Mouse (Mus musculus): ENCODE data around the gene Ern1. TPM values are rescaled to one million over a fixed set of nuclear protein-coding genes. Genes with fewer than 3 reads are reported as not detected.
"Not testable (repeated sequence)": the region's sequence is repeated elsewhere in the genome, so short reads cannot be mapped to it uniquely, and the experiment has no call there.

Gene Ern1
- polyA plus RNA-seq, 1 experiment from 2014 or later = 3.9 TPM

DNA sequence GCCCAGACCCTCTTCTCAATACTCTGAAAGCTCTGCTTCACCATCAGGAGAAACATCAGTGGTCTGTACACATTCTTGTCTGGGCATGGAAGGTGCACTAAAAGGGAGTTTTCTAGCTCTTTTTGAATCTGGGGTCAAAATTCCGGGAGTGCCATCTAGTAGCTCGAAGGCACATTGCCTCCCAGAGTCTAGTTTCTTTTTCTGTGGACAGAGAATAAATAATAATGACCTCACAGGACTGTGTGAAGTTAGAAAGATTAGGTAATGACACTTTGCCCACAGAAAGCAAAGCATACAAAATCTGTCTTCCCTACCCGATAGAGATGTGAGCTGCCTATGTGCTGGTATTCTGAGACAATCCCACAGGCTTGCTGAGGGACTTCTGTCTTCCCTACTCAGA is 77.1 kb downstream of the Ern1 start:
- DNase-seq (no peak), ATAC-seq (ENCODE audit: low read depth) (no peak)
- WGBS (ENCODE audit: insufficient replicate concordance) = 67% methylated on average over 3 of the region's 3 CpGs
- no peak overlapping the region for H3K9ac ChIP-seq
- no peaks in the 10 kb centered on the region for H3K9me3 ChIP-seq (replicated peaks)
- H3K4me1 ChIP-seq (replicated peaks) = no peaks in the 10 kb centered on the region
- peaks cover 62% of the 10 kb centered on the region for H3K36me3 ChIP-seq
- no peak overlapping the region for H3K27ac ChIP-seq
- H3K4me3 ChIP-seq (replicated peaks) = no peak overlapping the region
- H3K27me3 ChIP-seq = no peaks in the 10 kb centered on the region
- no peak overlapping the region for H3K4me2 ChIP-seq

DNA sequence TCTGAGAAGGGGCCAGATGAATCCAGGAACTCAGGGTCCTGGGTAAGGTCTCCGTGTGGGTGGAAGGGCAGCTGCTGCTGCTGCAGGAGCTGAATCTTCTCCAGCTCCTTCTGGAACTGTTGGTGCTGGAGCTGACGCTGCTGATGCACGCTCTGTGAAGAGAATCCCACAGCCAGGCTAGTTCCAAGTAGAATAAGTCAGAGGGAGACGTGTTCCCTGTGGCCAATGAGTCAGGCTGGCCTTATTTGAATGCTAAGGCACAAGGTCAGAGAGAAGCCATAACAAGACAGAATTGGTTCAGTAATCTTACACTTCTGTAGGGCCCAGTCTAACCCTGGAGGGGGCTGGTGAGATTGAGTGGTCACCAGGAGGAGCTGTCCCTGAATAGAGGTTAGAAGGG is 77.6 kb downstream of the Ern1 start:
- ATAC-seq (ENCODE audit: low read depth) = no peak
- Histone ChIP-seq H3K27ac (no peak overlapping the region), H3K4me1 (replicated peaks) (no peaks in the 10 kb centered on the region), H3K9ac (no peak overlapping the region), H3K36me3 (peaks cover 67% of the 10 kb centered on the region), H3K27me3 (no peaks in the 10 kb centered on the region), H3K4me2 (no peak overlapping the region), H3K9me3 (replicated peaks) (no peaks in the 10 kb centered on the region), H3K4me3 (replicated peaks) (no peak overlapping the region)
- 82% methylated on average over 4 of the region's 4 CpGs for WGBS (ENCODE audit: insufficient replicate concordance)
- DNase-seq = no peak

- Histone ChIP-seq H3K4me1 (replicated peaks) (peaks cover 11% of the 10 kb centered on the region), H3K27ac (no peak overlapping the region), H3K27me3 (no peaks in the 10 kb centered on the region), H3K9ac (no peak overlapping the region), H3K36me3 (peaks cover 48% of the 10 kb centered on the region), H3K9me3 (replicated peaks) (no peaks in the 10 kb centered on the region), H3K4me2 (no peak overlapping the region), H3K4me3 (replicated peaks) (no peak overlapping the region)
- DNase-seq = no peak
- WGBS (ENCODE audit: insufficient replicate concordance) = 83% methylated on average over 8 of the region's 8 CpGs
- ATAC-seq (ENCODE audit: low read depth) = no peak
These were observed 89.2 kb downstream of the Ern1 start for GRCm38 (mm10) chr11:106398481-106398880.

- ATAC-seq (ENCODE audit: low read depth) (no peak), DNase-seq (no peak)
- H3K27me3 ChIP-seq = no peaks in the 10 kb centered on the region
- no peak overlapping the region for H3K4me2 ChIP-seq
- no peak overlapping the region for H3K27ac ChIP-seq
- no peaks in the 10 kb centered on the region for H3K9me3 ChIP-seq (replicated peaks)
- peaks cover 40% of the 10 kb centered on the region for H3K36me3 ChIP-seq
- H3K4me3 ChIP-seq (replicated peaks) = no peak overlapping the region
- 75% methylated on average over 3 of the region's 3 CpGs for WGBS (ENCODE audit: insufficient replicate concordance)
- H3K9ac ChIP-seq = no peak overlapping the region
- H3K4me1 ChIP-seq (replicated peaks) = peaks cover 19% of the 10 kb centered on the region
These were observed 90.0 kb downstream of the Ern1 start for GRCm38 (mm10) chr11:106397656-106398055.

DNA sequence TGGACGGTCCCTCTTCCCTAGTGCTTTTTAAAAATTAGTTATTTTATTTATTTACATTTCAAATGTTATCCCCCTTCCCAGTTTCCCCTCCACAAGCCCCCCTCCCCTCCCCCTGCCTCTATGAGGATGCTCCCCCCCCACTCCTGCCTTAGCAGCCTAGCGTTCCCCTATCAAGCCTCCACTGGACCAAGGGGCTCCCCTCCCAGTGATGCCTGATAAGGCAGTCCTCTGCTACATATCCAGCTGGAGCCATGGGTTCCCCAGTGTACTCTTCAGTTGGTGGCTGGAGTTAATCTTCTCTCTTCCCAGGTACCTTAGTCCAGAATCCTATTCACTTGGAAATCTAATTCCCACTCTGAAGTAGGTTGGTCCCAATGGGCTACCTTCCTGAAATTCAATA is 93.6 kb downstream of the Ern1 start:
- DNase-seq (peak; percentile 22), ATAC-seq (ENCODE audit: low read depth) (peak; percentile 72)
- Histone ChIP-seq H3K4me2 (peak overlapping the region; percentile 19), H3K36me3 (peaks cover 11% of the 10 kb centered on the region), H3K27ac (peak overlapping the region; percentile 78), H3K9ac (peak overlapping the region; percentile 36; the same call in 1 of the 2 replicates), H3K4me1 (replicated peaks) (peaks cover 49% of the 10 kb centered on the region)
- not testable (repeated sequence) for H3K4me3 ChIP-seq (replicated peaks); H3K27me3 ChIP-seq; H3K9me3 ChIP-seq (replicated peaks)
- 40% methylated on average over 2 of the region's 2 CpGs for WGBS (ENCODE audit: insufficient replicate concordance)

- Histone ChIP-seq H3K9ac (peak overlapping the region; percentile 4; the same call in 1 of the 2 replicates), H3K36me3 (peaks cover 3% of the 10 kb centered on the region), H3K4me2 (peak overlapping the region; percentile 35; the same call in 1 of the 2 replicates), H3K4me3 (replicated peaks) (no peak overlapping the region), H3K9me3 (replicated peaks) (no peaks in the 10 kb centered on the region), H3K27ac (peak overlapping the region; percentile 78), H3K4me1 (replicated peaks) (peaks cover 50% of the 10 kb centered on the region), H3K27me3 (no peaks in the 10 kb centered on the region)
- ATAC-seq (ENCODE audit: low read depth) (no peak), DNase-seq (no peak)
- WGBS (ENCODE audit: insufficient replicate concordance) = 47% methylated on average over 4 of the region's 4 CpGs
These were observed 94.4 kb downstream of the Ern1 start for GRCm38 (mm10) chr11:106393331-106393616.

GRCm38 (mm10) chr11:106392597-106393330 is 94.9 kb downstream of the Ern1 start:
- Histone ChIP-seq H3K27me3 (no peaks in the 10 kb centered on the region), H3K36me3 (no peaks in the 10 kb centered on the region), H3K4me3 (replicated peaks) (no peak overlapping the region), H3K27ac (peak overlapping the region; percentile 78), H3K4me2 (peak overlapping the region; percentile 35), H3K9ac (peak overlapping the region; percentile 4; the same call in 1 of the 2 replicates), H3K9me3 (replicated peaks) (no peaks in the 10 kb centered on the region), H3K4me1 (replicated peaks) (peaks cover 56% of the 10 kb centered on the region)
- DNase-seq (peak; percentile 58), ATAC-seq (ENCODE audit: low read depth) (peak; percentile 83)
- 50% methylated on average over 7 of the region's 7 CpGs for WGBS (ENCODE audit: insufficient replicate concordance)

DNA sequence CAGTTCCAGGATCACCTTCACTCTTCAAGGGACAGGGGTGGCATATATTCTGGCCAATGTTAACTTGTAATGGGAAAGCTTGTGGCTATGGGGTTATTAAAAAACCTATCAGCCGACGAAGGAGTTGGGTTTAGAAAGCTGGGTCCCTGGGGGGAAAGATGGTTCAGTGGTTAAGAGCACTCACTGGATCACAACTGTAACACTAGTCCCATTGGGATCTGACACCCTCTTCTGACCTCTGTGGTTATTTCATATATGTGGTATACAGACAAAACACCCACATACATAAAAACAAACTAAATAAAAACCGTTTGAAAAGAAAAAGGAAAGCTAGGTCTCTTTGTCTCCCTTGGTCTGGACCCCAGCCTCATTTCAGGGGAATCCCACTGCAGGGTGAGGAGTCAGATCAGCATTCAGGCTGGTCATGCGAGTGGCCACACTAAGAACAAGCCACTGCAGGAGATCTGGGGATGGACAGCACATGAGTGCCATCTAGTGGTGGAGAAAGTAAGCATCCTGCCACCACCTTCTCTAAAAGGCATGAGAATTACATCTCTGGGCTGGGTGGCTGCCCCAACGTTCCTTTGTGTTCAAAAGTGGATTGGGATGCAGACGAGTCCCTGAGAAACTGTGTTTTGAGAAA is 96.0 kb downstream of the Ern1 start:
- peak; percentile 59 for DNase-seq
- Histone ChIP-seq H3K4me1 (replicated peaks) (peaks cover 67% of the 10 kb centered on the region), H3K9me3 (replicated peaks) (no peaks in the 10 kb centered on the region), H3K27me3 (no peaks in the 10 kb centered on the region), H3K27ac (peak overlapping the region; percentile 71), H3K36me3 (no peaks in the 10 kb centered on the region), H3K9ac (no peak overlapping the region), H3K4me2 (no peak overlapping the region), H3K4me3 (replicated peaks) (no peak overlapping the region)
- peak; percentile 52 for ATAC-seq (ENCODE audit: low read depth)
- 33% methylated on average over 6 of the region's 6 CpGs for WGBS (ENCODE audit: insufficient replicate concordance)

GRCm38 (mm10) chr11:106390757-106391156 is 96.9 kb downstream of the Ern1 start:
- H3K27me3 ChIP-seq = no peaks in the 10 kb centered on the region
- no peaks in the 10 kb centered on the region for H3K36me3 ChIP-seq
- no peak overlapping the region for H3K4me3 ChIP-seq (replicated peaks)
- no peak overlapping the region for H3K4me2 ChIP-seq
- no peak for DNase-seq
- ATAC-seq (ENCODE audit: low read depth) = no peak
- WGBS (ENCODE audit: insufficient replicate concordance) = 43% methylated on average over 3 of the region's 3 CpGs
- no peak overlapping the region for H3K9ac ChIP-seq
- H3K4me1 ChIP-seq (replicated peaks) = peaks cover 76% of the 10 kb centered on the region
- H3K9me3 ChIP-seq (replicated peaks) = no peaks in the 10 kb centered on the region
- H3K27ac ChIP-seq = no peak overlapping the region

GRCm38 (mm10) chr11:106389611-106390010 is 98.0 kb downstream of the Ern1 start:
- Histone ChIP-seq H3K9me3 (replicated peaks) (no peaks in the 10 kb centered on the region), H3K4me3 (replicated peaks) (no peak overlapping the region), H3K36me3 (no peaks in the 10 kb centered on the region), H3K4me2 (no peak overlapping the region), H3K27ac (no peak overlapping the region; the same call in 1 of the 2 replicates), H3K27me3 (no peaks in the 10 kb centered on the region), H3K4me1 (replicated peaks) (peaks cover 80% of the 10 kb centered on the region), H3K9ac (no peak overlapping the region)
- 38% methylated on average over 3 of the region's 3 CpGs for WGBS (ENCODE audit: insufficient replicate concordance)
- ATAC-seq (ENCODE audit: low read depth) (no peak), DNase-seq (no peak)

GRCm38 (mm10) chr11:106387791-106388216 is 99.8 kb downstream of the Ern1 start, which contains the start of gene Icam2:
Gene Icam2, minus strand, starts transcription at chr11:106388075.
- no peaks in the 10 kb centered on the region for H3K9me3 ChIP-seq (replicated peaks)
- peak within 1 kb of the TSS; percentile 70 for H3K27ac ChIP-seq
- H3K4me1 ChIP-seq (replicated peaks) = peaks cover 70% of the 10 kb centered on the region
- ATAC-seq (ENCODE audit: low read depth) (no peak), DNase-seq (no peak)
- H3K36me3 ChIP-seq = no peaks in the 10 kb centered on the region
- H3K4me3 ChIP-seq (replicated peaks) = peak within 1 kb of the TSS; percentile 14; the same call in 1 of the 2 replicates
- no peak within 1 kb of the TSS for H3K9ac ChIP-seq
- peak within 1 kb of the TSS; percentile 36 for H3K4me2 ChIP-seq
- H3K27me3 ChIP-seq = no peaks in the 10 kb centered on the region
- WGBS (ENCODE audit: insufficient replicate concordance) = 12% methylated on average over 6 of the region's 6 CpGs

Data from liver, embryonic 13.5 days (tissue).